Mouse (Mus musculus) gastrocnemius, postnatal 4 days (tissue): ENCODE measurements at regions not wholly inside any gene's neighbourhood (a gene's known extent, or its start where the extent isn't known, plus 50 kb on each side); places are given as distances from the start of the nearest gene placed in this dataset.

Experiments
- DNase-seq, 2 experiments: peaks; one replicate each; pipeline ENCODE4 v3.0.0; 2021 to 2022; ENCODE audit warnings: low spot score in 2 of 2, mixed read lengths in 2 of 2

DNA sequence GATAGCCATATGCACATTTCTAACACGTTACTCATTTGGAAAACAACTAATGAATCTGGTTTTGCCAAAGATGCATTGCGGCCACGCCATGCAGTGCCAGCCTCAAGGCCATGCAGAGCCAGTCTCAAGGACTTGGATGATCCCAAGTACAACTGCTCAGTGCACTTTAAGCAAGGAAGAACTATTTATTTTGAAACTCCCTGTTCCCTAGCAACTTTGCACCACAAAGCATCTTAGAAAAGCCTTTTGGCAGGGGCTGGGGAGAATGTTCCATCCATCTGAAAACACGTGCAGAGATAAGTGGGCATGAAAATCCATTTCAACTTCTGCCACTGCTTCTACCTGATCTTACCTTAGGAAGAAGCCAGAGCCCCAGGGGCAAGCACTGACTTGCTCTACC lies 182.1 kb upstream of the Phactr1 start:
- DNase-seq, result no peak

DNA sequence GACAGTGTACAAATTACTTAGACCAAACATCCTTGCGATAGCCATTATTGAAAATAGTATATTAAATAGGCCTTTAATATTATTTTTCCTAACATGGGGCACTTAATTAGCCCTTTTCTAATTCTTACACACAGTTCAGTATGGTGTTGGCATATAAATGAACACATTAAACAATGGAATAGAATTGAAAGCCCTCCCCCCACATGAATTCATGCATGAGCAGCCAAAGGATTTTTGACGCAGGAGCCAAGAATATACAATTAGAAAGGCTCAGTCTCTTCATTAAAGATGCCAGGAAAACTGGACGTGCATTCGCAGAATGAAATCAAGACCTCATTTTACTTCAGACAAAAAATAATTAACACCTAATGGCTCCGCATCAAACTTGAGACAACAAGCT lies 172.9 kb upstream of the Phactr1 start:
- no peak for DNase-seq

DNA sequence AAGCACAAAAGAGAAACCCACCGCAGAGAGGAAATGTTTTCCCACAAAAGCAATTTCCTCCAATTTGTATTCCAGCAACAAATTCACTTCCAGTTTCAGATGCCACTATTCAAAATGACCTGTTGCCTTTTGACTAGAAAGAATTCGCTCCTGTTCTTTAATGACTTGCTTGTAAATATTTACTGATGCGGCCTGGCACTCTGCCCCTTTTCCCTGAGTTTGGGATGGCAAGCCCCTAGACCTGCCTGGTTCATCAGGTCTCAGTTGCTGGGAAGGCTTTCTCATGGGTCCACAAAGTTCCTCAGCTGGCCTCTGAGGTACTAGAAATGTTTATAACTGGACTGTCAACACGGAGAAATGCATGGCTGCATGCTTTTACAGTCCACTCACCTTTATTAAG lies 161.7 kb upstream of the Phactr1 start:
- DNase-seq, result no peak

DNA sequence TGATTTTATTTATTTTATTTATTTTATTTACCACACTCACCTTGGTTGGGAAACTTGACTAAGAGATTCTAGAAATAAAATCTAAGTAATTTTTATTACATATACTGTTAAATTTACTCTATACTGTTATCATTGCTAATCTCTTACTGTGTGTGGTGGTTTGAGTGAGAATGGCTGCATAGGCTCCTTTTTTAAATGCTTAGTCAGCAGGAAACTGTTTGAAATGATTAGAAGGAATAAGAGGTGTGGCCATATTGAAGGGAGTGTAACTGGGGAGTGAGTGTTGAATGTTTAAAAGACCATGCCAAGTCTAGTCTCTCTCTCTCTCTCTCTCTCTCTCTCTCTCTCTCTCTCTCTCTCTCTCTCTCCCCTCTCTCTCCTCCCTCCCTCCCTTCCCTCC lies 157.9 kb upstream of the Phactr1 start:
- no peak for DNase-seq

DNA sequence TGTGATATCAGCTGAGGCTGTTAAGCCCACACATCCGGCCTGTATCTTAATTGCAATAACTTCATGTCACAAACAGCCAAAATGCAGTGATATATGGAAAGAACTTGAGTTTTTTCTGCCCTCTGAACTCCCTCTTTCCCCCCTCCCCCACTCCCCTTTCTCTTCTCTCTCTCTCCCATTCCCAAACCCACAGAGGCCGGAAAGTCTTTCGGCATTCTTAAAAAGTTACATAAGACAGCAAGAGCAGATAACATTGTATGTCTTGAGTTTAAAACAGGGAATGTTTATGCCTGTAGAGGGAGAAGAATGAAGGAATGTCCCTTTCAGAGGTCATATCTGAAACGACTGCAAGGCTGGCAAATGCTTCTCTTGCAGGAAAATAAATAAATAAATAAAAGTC lies 154.3 kb upstream of the Phactr1 start:
- no peak for DNase-seq

DNA sequence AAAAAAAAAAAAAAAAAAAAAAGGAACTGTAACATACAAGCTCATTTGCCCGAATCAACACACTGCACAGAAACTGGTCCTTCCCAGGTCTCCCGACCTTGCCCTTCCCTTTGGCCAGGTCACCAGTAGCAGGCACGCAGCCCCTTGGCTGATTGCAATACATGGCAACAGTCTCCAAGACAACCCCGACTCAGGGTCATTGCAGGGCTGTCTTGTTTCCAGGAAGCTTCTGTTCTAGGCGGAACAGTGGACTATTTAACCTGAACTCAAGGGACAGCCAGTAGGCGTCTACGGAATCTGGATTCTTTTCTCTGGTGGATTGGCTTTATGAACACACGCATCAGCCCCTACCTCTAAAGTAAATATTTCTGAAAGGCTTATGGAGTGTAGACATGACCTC lies 153.5 kb upstream of the Phactr1 start:
- DNase-seq, result no peak

DNA sequence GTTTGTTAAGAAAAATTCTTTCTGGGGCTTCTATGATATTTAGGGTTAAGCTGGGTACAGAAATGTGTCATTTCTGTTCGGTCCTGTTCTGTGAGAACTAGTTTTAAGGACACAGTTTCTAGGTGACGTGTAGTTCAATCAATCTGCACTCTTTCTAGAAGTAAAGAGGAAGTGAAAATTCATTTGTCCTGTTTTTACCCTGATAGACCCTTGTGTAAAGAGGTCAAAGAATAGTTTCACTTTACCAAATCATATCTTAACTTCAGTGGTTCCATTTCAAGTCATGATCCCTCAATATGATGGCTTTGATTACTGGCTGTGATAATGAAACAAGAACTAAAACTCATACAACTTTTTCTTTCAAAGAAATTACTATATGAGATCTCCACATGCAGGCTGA lies 152.3 kb upstream of the Phactr1 start:
- DNase-seq, result no peak

DNA sequence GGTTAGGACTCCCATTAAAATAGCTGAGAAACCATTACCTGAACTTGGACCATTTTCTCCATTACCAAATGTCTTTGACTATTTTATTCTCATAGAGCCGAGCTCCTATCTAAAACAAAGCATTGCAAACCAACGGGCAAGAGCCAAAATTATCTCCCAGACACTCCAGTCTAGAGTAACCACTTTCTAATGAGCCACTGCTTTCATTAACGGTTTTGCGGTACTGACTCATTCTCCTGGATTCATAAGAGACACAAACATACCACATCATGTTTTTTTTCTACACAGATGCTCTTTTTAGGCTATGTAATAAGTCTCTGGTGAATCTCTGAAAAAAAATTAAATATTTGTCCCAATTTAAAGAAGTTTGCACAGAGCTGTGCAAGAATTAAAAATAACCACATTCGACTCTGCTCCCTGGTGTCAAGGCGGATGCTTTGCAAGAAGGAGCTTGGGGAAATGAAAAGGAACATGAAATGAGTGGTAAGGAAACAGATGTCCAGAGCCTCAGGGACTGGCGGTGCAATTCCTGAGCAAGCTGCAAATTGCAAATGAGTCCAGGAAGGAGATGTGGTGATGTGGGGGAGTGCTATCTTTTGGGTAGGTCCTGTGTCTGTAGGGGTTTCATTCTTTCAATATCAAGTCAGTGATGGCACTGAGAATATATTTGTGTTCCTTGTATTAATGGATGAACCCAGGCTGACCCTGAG lies 143.8 kb upstream of the Phactr1 start:
- no peak for DNase-seq

DNA sequence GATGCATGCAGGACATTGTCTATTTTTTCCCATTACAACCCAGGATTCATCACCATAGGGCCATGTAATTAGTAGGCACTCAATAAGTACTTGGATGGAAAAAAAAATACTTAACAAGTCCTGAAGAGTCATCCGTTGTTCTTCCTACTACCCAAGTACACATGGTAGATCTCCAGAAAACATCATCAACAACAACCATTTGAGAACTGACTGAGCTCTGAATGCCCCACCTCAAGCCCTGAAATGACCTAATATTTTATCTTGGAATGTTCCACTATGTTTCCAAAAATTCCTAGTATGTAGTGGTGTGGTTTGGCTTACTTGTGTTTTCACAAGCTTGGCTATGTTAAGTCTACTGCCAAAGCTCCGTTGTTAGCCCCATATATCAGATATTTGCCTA lies 142.4 kb upstream of the Phactr1 start:
- no peak for DNase-seq

DNA sequence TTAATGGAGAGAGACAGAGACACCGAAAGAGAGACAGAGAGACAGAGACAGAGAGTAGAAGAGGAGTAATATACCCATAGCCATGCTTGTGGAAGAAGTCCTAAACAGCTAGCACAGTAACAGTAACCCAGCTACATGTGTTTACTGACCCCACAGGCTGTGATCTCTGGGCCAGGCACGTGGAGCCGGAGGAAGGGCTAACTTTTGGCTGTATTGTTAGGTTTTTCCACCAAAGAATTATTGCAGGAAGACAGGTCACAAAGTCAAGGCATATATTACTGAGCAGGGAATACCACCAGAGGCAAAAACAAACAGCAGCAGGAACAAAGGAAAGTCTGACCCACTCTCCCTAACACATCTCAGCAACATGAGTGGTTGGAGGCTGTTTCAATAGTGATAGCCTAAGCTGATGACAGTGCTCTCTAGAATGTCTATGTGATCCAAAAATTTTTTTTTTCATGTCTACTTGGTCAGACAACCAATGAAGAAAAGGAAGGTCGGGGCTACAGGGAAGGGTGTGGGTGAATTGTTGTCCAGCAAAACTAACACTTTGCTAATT lies 135.8 kb upstream of the Phactr1 start:
- DNase-seq, result no peak

DNA sequence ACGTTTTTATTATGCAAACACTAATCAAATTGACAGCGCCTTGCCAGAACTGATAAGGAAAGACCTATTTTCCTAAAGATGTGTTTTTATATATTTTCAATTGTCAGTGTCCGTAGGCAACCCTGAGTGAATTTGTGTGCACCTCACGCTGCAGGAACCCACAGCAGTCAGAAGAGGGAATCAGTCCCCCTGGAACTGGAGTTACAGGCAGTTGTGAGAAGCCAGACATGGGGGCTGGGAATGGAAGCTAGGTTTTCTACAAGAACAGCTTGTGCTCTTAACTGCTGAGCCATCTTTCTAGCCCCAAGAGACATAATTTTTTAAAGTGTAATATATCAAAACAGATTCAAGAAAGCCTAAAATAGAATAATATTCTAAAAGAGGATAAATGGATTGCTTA lies 134.0 kb upstream of the Phactr1 start:
- DNase-seq, result no peak

DNA sequence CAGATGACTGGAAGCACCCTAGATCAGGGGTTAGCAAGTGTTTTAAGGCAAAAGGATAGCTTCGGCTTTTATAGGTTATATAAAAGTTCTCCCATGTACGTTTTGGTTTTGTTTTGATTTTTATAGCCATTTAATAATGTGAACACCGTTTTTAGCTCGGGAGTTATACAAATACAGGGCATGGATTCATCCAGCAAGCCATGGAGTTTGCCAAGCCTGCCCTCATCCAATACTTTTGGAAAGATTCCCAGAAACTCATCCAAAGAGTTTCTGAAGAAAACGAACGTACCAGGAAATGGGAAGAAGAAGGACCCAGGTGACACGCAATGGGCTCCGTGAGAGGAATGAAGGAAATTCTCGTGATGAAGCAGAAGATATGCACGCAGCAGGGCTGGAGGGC lies 133.6 kb upstream of the Phactr1 start:
- no peak for DNase-seq

DNA sequence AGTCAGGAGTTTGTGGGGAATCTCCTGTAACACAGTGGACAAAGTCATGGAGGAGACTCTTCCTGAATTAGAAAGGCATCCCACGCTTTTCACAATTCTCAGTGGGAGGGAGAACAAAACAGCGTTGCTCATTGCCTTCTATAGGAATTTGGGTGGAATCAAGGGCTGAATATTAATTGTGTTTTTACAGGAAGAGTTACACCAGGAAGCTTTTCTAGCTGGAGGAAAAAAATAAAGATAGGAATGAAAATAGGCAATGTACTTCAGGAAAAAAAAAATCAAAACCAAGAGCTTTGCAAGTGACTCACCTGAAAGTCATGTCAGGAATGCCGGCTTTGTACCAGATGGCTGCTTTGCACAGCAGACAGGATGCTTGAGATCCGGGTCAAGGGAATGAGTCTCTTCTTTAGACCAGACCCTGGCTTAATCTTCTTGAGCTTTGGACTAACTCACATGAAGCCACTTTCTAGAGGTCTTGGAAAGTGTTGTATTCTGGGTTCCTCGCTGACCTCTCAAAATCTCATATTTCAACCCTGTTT lies 131.3 kb upstream of the Phactr1 start:
- DNase-seq, result no peak

DNA sequence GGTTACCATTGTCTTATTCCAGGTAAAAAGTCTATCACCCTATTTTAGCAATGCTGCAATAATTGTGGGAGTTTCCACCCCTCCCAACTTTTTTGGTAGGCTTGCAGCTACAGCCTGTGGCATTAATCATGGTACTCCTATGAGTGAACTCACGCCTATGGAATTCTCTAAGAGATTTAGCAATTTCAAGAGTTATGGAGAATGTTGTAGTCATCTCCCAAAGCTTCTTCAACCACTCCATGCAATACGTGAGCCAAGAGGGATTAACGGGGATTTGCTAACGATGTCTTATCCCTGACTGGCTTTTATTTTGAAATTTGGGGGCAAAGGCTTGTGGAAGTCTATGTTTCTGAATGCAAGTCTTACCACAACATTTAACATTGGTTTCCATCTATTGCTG lies 125.5 kb upstream of the Phactr1 start:
- no peak for DNase-seq

DNA sequence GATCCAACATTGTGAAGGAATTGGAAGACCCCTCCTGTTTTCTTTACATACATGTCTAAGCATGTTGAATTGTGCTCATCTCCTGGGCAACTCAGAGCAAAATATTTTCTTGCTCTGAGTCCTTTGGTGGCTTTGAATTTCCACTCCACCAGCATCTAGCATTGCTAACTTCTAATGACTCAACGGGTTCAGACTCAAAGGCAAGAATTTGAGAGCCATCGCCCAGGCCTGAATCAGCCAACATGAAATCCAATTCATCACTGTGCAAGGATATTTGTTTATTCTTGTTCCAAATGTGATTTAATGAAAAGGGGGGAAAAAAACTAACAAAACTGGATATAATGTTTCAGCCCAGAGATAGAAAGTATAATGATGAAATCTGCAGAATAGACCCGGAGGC lies 121.9 kb upstream of the Phactr1 start:
- DNase-seq, result no peak

DNA sequence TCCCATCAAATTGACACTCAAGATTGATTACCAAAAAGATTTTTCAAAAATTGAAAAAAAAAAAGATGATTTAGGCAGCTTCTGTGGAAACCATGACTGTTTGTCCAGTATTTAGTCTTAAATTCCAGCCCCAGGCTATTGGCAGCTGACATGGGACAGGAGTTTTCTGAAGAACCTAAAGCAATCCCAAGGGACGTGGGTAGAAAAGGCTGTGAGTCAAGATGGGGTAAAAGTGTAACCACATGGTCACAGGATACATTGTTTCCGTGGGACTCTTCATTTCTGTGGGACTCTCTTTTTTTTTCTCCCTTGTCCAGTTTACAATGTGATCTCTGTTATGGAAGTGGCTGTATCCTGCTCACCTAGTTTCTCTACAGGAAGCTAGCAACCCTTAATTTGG lies 119.0 kb upstream of the Phactr1 start:
- no peak for DNase-seq

DNA sequence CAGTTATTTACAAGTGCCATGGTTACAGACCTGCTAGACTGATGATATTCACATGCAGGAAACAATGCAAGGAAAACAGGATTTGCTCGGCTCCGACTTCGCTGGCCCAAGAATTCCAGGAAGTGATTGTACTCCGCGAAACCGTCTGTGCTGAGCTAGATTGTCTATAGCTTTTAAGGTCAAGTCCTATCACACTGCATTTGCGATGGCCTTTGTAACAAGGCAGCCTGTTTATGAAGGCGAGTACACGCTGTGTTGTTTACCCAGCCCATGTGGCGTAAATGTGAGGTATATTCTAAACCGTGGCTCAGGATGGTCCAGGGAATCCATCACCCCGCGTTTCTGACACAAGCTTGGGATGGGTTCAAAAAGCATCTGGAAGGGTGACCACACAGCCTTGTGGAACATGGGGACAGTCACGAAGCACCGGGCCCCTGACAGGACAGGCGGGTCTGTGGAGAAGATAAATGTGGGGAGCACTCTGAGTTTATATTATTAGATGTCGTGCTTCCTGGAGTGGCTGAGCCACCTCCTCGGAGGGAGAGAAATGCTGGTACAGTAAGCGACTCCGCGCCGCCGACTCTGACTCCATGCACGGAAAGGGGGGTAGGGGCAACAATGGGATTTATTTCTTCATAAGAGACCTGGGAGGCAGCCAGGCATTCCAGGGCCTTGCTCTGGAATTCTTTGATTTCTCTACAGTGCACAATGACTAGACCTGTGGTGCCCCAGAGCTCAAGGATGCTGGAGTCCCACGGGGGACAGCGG lies 114.9 kb upstream of the Phactr1 start:
- no peak for DNase-seq

DNA sequence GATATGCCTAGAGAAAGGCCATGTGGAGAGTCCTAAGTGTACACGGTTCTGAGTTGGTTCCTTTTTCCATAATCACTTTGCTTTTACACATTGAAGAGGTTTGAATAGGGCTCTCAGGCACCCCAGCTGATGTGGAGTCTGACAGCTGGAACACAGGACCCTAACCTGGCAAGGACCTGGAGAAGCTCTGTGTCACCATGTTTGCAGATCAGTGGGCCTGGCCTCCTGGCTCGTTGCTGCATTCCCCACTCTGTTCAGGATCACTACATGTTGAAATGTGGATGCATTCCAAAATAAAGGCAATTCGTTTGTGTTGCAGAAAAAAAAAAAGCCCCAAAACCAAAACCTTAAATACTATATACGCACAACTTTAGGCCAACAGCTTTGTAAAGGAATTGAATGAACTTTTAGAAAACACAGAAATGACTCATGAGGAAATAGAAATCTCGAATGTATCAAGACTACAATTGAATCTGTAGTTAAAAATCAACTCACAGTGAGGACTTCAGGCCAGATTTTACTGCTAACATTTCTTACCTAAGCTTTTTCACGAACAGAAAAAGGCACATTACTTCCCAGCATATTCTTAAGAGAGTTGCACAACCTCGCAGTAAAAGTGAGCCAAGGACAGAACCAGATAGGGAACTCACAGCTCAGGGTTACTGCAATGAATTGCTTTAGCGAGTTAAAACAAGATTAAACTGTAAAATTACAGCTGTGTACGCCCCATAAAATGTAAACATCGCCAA lies 109.6 kb upstream of the Phactr1 start:
- no peak for DNase-seq

DNA sequence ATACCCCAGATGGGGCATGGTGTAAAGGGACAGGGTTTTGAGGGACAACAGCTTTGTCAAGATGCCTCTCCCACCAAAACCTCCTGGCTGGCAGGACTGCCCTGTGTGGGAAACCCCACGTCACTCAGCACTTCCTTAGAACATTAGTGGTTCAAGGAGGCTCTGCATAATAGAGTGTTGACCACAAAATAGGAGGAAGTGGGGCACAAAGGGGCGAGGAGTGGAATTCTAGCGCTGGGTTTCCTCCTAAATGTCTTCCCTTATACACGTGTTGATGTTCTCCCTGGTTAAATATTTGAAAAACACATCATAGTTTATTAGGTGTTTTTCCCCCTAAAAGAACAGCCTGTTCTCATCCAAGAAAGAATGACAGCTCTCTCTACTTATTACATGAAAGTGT lies 106.2 kb upstream of the Phactr1 start:
- DNase-seq, result no peak

DNA sequence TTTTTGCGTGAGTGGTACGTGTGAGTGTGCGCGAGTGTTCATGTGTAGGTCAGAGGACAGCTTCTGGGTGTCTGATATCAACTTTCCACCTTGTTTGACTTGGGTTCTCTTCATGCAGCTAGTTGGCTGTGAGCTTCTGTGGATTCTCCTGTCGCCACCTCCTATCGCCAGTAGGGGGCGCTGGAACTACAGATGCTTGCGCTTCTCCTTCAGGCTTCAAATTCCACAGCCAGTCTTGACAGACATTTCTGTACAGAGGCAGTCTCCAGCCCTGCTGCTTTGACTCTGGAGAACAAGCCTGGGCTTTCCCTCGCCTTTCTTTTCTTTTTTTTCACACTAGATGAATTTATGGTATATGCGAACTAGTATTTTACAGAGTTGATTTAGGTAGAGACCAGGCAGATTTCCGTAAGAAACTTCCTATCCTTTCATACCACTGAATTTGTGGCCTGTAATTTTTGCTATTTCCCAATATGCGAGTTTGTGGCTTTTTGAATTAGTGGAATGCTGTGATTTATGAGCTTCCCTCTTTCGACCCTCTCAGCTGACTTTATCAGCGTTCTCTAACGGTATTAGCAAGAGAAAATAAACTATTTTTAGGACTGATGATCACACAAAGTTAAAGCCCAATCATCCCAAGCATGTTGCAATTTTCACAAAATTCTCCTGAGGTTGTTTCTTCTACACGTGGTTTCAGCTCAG lies 104.5 kb upstream of the Phactr1 start:
- peak; percentile 56 to 72 for DNase-seq

DNA sequence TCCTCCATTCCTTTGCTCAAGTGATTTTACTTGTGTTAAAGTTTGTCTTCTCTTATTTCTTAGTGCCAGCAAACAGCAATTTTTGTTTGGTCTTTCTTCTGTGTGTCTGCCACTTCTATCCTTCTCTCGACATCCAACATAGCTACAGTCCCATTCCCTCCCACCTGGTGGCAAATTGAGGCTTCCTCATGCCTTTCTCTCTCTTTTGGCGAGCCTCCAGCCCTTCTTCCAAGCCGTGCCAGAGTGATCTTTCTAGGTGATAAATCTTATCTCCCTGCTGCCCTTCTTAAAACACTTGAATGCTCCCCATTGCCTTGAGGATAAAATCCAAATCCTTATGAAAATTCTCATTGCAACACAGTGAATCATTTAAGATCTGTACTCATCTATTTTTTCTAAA lies 101.0 kb upstream of the Phactr1 start:
- no peak for DNase-seq
